Mouse (Mus musculus) limb, embryonic 10.5 days (tissue): ENCODE measurements around the gene 1700024G13Rik. TPM values are rescaled to one million over a fixed set of nuclear protein-coding genes. Genes with fewer than 3 reads are reported as not detected.
A peak's percentile ranks its signal among the peaks of the same experiment; 100 is the strongest.
"Not testable (repeated sequence)": the region's sequence is repeated elsewhere in the genome, so short reads cannot be mapped to it uniquely, and the experiment has no call there.

Experiments
- DNase-seq: peaks from one replicate; pipeline ENCODE4 v3.0.0-alpha.2; 2017; ENCODE audit warnings: low spot score
- H3K27ac ChIP-seq: fragments of 300-500 bp; sonication (generic); 2 replicates; pipeline ENCODE4 v1.5.1; 2016; ENCODE audit warnings: mild to moderate bottlenecking
- H3K27me3 ChIP-seq: fragments of 300-500 bp; sonication (generic); 2 replicates; pipeline ENCODE4 v1.6.1; 2016; ENCODE audit warnings: low read depth, mild to moderate bottlenecking; ENCODE audit not compliant: poor library complexity, severe bottlenecking
- H3K36me3 ChIP-seq: fragments of 300-500 bp; sonication (generic); 2 replicates; pipeline ENCODE4 v1.6.1; 2016; ENCODE audit warnings: mild to moderate bottlenecking, moderate library complexity
- H3K4me1 ChIP-seq: fragments of 300-500 bp; sonication (generic); 2 replicates; pipeline ENCODE4 v1.6.1; 2016
- H3K4me3 ChIP-seq: fragments of 300-500 bp; sonication (generic); 2 replicates; pipeline ENCODE4 v1.5.1; 2016; ENCODE audit warnings: mild to moderate bottlenecking, moderate library complexity
- H3K9me3 ChIP-seq: fragments of 300-500 bp; sonication (generic); replicated peaks from 2 replicates; pipeline ENCODE4 v1.6.1; 2016; ENCODE audit warnings: mild to moderate bottlenecking
- WGBS: fragments of 180-500 bp; shearing (Covaris S2); methylation state at CpG from one replicate; pipeline ENCODE4 v1.1.7; 2016; 5-methylcytosine and 5-hydroxymethylcytosine counted together
- polyA plus RNA-seq: library from polyadenylated mRNA; unstranded; fragments of >200 nt; fragmentation: Nextera tagmentation; extraction: Ambion mirVana; gene quantifications from 2 replicates; pipeline ENCODE4 v1.2.1, GENCODE M21; 2016

Gene 1700024G13Rik
- not detected in 2 replicates for polyA plus RNA-seq

GRCm38 (mm10) chr14:32388196-32388595, at the start of gene 1700024G13Rik:
1700024G13Rik (minus strand) TSS chr14:32388391.
- WGBS = 1% methylated on average over 13 of the region's 13 CpGs
- Histone ChIP-seq H3K9me3 (no peaks in the 10 kb centered on the region), H3K4me1 (peaks cover 9% of the 10 kb centered on the region), H3K27me3 (peaks cover 20% of the 10 kb centered on the region), H3K4me3 (peak within 1 kb of the TSS; percentile 23), H3K27ac (no peak within 1 kb of the TSS; the same call in 1 of the 2 replicates), H3K36me3 (no peaks in the 10 kb centered on the region)
- peak; percentile 83 for DNase-seq

DNA sequence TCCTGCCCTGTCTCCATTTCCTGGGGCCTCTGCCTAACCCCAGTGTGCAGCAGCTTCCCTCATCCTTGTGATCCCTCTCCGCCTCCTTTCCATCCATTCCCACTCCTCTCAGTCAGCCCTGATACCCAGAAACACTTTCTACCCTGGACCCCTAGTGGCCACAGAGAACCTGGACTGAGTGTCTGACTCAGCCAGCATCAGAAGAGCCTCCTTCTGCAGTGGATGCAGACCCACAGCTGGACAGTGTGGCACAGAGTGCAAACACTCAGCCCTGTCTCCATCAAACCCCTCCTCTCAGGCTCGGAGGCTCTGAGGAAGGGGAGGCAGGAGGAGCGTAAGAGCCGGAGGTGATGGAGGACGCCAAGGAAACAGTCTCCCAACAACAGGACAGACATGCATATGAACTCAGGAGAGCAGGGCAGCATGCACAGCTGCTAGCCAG, 49.2 kb upstream of the 1700024G13Rik start:
- 37% methylated on average over 5 of the region's 5 CpGs for WGBS
- Histone ChIP-seq H3K9me3 (no peaks in the 10 kb centered on the region), H3K27me3 (peaks cover 6% of the 10 kb centered on the region; the same call in 1 of the 2 replicates), H3K27ac (no peak overlapping the region), H3K4me3 (no peak overlapping the region), H3K36me3 (no peaks in the 10 kb centered on the region), H3K4me1 (peaks cover 21% of the 10 kb centered on the region)
- DNase-seq = peak; percentile 43

- peak; percentile 28 for DNase-seq
- H3K9me3 ChIP-seq = no peaks in the 10 kb centered on the region
- H3K36me3 ChIP-seq = no peaks in the 10 kb centered on the region
- H3K4me1 ChIP-seq = peaks cover 9% of the 10 kb centered on the region
- WGBS = 15% methylated on average over 8 of the region's 8 CpGs
- no peak overlapping the region for H3K4me3 ChIP-seq
- H3K27me3 ChIP-seq = no peaks in the 10 kb centered on the region
- no peak overlapping the region for H3K27ac ChIP-seq
These were observed 40.9 kb upstream of the 1700024G13Rik start for GRCm38 (mm10) chr14:32429030-32429602.

DNA sequence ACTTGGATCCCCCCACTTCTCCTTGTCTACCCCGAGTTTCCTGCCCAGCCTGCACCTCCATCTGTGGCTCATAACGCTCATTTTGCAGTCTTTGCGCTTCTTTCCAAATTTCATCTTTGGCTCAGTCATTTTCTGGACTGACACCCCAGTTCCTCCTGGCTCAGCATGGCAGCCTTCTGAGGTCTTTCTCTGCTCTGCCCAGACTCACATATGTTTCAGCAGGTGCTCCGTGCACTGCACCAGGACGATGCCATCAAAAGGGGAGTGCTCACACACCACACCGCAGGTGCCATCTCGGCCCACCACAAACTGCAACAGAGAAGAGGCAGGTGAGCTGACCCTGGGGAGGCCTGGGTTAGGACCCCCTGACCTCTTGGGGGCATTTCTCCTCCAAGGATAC, 35.8 kb upstream of the 1700024G13Rik start:
- H3K9me3 ChIP-seq = no peaks in the 10 kb centered on the region

DNA sequence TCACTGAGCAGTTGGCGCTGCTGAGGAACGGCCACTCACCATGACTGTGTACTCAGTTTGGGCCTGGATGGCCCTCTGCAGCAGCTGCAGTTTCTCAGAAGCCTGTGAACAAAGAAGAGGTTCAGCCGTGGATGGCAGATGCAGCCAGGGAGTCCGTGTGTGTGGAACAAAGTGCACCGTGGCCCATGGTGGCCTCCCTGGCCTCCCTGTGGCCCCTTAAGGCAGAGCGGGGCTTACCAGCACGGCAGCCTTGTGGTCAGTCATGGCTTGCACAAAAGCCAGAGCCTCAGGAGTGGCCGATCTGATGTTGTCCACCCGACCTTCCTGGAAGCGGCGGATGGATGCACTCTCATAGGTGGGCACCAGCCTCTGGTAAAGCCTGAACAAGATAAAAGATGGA, 30.6 kb upstream of the 1700024G13Rik start:
- WGBS = 88% methylated on average over 11 of the region's 11 CpGs
- 0 out of 2 replicates have a peak, but pooled peaks cover 5% of the 10 kb centered on the region for H3K27me3 ChIP-seq
- no peaks in the 10 kb centered on the region for H3K9me3 ChIP-seq
- no peaks in the 10 kb centered on the region for H3K36me3 ChIP-seq
- H3K4me1 ChIP-seq = peaks cover 12% of the 10 kb centered on the region
- H3K4me3 ChIP-seq = no peak overlapping the region
- DNase-seq = peak; percentile 25
- H3K27ac ChIP-seq = no peak overlapping the region

More for the DNA sequence above, 35.8 kb upstream of the 1700024G13Rik start:
- peaks cover 16% of the 10 kb centered on the region for H3K4me1 ChIP-seq
- H3K27ac ChIP-seq = no peak overlapping the region
- H3K27me3 ChIP-seq = 0 out of 2 replicates have a peak, but pooled peaks cover 5% of the 10 kb centered on the region
- 92% methylated on average over 7 of the region's 7 CpGs for WGBS
- DNase-seq = peak; percentile 21
- no peak overlapping the region for H3K4me3 ChIP-seq
- no peaks in the 10 kb centered on the region for H3K36me3 ChIP-seq

DNA sequence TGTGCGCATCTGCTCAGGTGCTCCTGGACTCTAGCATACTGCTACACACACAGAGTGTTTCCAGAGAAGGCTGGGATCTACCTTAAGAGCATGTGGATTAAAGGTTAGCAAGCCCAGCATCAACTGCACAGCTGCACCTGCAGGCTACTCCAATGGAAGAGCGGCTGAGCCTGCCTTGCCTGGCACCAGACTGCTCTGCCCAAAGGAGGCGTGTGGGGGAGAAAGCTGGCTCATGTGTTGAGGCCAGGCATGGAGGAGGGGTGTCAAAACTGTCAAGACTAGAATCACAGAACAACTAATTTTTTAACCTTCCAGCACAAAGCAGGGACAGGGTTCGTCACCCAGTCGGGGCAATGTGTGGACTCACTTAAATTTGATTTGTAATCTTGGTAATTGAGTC, 23.9 kb upstream of the 1700024G13Rik start:
- H3K4me3 ChIP-seq = no peak overlapping the region
- no peaks in the 10 kb centered on the region for H3K36me3 ChIP-seq
- peaks cover 12% of the 10 kb centered on the region for H3K4me1 ChIP-seq
- no peak for DNase-seq
- H3K27ac ChIP-seq = no peak overlapping the region
- H3K9me3 ChIP-seq = no peaks in the 10 kb centered on the region
- 81% methylated on average over 5 of the region's 5 CpGs for WGBS
- no peaks in the 10 kb centered on the region for H3K27me3 ChIP-seq

DNA sequence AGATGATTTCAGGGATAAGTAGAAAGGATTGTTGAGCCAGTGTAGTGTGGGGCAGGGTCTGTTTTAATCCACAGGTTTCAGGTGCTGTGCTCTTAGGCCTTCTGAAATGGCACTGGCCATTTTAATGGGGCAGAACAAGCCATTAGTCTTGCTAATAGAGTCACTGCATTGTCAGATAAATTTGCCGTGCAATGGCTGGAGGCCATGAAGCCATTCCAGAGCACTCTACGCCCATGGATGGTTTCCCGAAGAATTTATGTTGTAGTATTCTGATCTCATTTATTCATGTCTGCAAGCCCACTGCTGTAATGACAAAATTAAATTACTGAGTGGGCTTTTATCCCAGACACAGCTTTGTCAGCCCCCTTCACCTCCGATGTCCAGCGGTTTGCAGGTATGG, 21.9 kb upstream of the 1700024G13Rik start:
- H3K4me3 ChIP-seq = no peak overlapping the region
- 82% methylated on average over 5 of the region's 5 CpGs for WGBS
- peaks cover 12% of the 10 kb centered on the region for H3K4me1 ChIP-seq
- H3K36me3 ChIP-seq = no peaks in the 10 kb centered on the region
- H3K27me3 ChIP-seq = no peaks in the 10 kb centered on the region
- no peak overlapping the region for H3K27ac ChIP-seq
- no peaks in the 10 kb centered on the region for H3K9me3 ChIP-seq
- DNase-seq = no peak

- WGBS = 76% methylated on average over 1 of the region's 1 CpGs
- not testable (repeated sequence) for H3K27ac ChIP-seq, H3K4me1 ChIP-seq, DNase-seq, H3K27me3 ChIP-seq, H3K4me3 ChIP-seq, H3K36me3 ChIP-seq, H3K9me3 ChIP-seq
These were observed 17.2 kb upstream of the 1700024G13Rik start for GRCm38 (mm10) chr14:32405399-32405798.

GRCm38 (mm10) chr14:32381619-32382018, 6.6 kb downstream of the 1700024G13Rik start:
- Histone ChIP-seq H3K27me3 (peaks cover 63% of the 10 kb centered on the region), H3K4me1 (peaks cover 34% of the 10 kb centered on the region), H3K27ac (no peak overlapping the region), H3K36me3 (no peaks in the 10 kb centered on the region), H3K9me3 (no peaks in the 10 kb centered on the region), H3K4me3 (no peak overlapping the region)
- WGBS = 43% methylated on average over 15 of the region's 15 CpGs
- peak; percentile 39 for DNase-seq

GRCm38 (mm10) chr14:32381066-32381465, 7.1 kb downstream of the 1700024G13Rik start:
- WGBS = 14% methylated on average over 7 of the region's 7 CpGs
- no peak overlapping the region for H3K27ac ChIP-seq
- H3K27me3 ChIP-seq = peaks cover 60% of the 10 kb centered on the region
- DNase-seq = no peak
- H3K36me3 ChIP-seq = no peaks in the 10 kb centered on the region
- no peak overlapping the region for H3K4me3 ChIP-seq
- peaks cover 34% of the 10 kb centered on the region for H3K4me1 ChIP-seq
- H3K9me3 ChIP-seq = no peaks in the 10 kb centered on the region

- DNase-seq = no peak
- WGBS = 49% methylated on average over 3 of the region's 3 CpGs
These were observed 8.1 kb downstream of the 1700024G13Rik start for GRCm38 (mm10) chr14:32380099-32380480.

GRCm38 (mm10) chr14:32379395-32380098, 8.6 kb downstream of the 1700024G13Rik start:
- H3K4me1 ChIP-seq = peaks cover 34% of the 10 kb centered on the region
- WGBS = 11% methylated on average over 22 of the region's 22 CpGs
- peak overlapping the region; percentile 33 for H3K4me3 ChIP-seq
- H3K27ac ChIP-seq = no peak overlapping the region
- DNase-seq = peak; percentile 51
- H3K9me3 ChIP-seq = no peaks in the 10 kb centered on the region
- H3K27me3 ChIP-seq = peaks cover 60% of the 10 kb centered on the region
- H3K36me3 ChIP-seq = no peaks in the 10 kb centered on the region

More at GRCm38 (mm10) chr14:32380099-32380480, 8.1 kb downstream of the 1700024G13Rik start:
- Histone ChIP-seq H3K4me3 (0 out of 2 replicates have a peak overlapping the region, but pooled peaks have one; percentile 33), H3K9me3 (no peaks in the 10 kb centered on the region), H3K27ac (no peak overlapping the region), H3K4me1 (peaks cover 34% of the 10 kb centered on the region), H3K27me3 (peaks cover 60% of the 10 kb centered on the region), H3K36me3 (no peaks in the 10 kb centered on the region)

DNA sequence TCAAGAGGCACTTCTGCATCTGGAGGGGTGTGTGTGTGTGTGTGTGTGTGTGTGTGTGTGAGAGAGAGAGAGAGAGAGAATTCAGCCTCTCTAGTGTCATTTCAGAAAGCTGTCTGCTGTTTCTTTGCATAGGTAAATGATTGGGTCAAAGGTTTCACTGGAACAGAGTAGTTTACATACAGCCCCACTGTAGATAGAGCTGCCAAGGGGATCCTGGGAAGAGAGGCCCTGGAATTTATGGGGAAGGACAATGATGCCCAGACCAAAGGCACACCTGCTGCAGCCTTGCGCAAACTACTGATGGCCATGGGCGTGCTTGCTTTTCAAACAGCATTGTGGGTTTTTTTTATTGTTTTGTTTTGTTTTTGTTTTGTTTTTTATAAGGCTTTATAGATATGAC, 15.7 kb downstream of the 1700024G13Rik start:
- no peaks in the 10 kb centered on the region for H3K9me3 ChIP-seq
- no peak for DNase-seq

More for the DNA sequence above, 15.7 kb downstream of the 1700024G13Rik start:
- H3K4me1 ChIP-seq = no peaks in the 10 kb centered on the region
- H3K4me3 ChIP-seq = no peak overlapping the region
- H3K27me3 ChIP-seq = peaks cover under 1% of the 10 kb centered on the region; the same call in 1 of the 2 replicates
- no peaks in the 10 kb centered on the region for H3K36me3 ChIP-seq
- 95% methylated on average over 2 of the region's 2 CpGs for WGBS
- H3K27ac ChIP-seq = no peak overlapping the region
